Mouse (Mus musculus): ENCODE measurements at regions not wholly inside any gene's neighbourhood (a gene's known extent, or its start where the extent isn't known, plus 50 kb on each side); places are given as distances from the start of the nearest gene placed in this dataset.

DNA sequence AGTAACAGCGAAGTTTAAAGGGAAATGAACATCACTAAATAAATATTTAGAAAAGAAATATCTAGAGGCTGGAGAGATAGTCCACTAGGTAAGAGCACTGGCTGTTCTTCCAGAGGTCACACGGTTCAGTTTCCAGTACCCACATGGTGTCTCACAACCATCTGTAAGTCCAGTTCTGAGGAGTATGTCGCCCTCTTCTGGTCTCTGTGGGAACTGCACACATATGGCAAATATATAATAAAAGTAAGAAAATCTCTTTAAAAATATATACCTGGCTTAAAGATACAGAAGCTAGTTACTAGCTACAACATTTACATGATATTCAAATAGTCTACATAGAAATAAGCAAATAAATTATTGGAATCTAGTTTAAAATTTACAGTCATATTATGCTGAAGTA lies 101.4 kb upstream of the Supt20 start:
- no peak for TF ChIP-seq CTCF (IDR thresholded peaks at IDR 0.05; ENCODE audit: insufficient read depth, low read depth, low read length)
- TF ChIP-seq POLR2A (IDR thresholded peaks at IDR 0.05; ENCODE audit: insufficient read depth, low read depth, low read length) = no peak
